Mouse (Mus musculus) limb, embryonic 13.5 days (tissue): ENCODE data around the gene Jmjd1c. TPM values are rescaled to one million over a fixed set of nuclear protein-coding genes. Genes with fewer than 3 reads are reported as not detected.

ENCODE experiments used
- ATAC-seq: fragments of 200-750 bp; cut with Nextera tagmentation; 2 replicates; pipeline ENCODE4 v1.8.0; 2017; ENCODE audit warnings: low read depth, moderate number of reproducible peaks, moderate TSS enrichment; ENCODE audit not compliant: low FRiP score
- H3K27ac ChIP-seq: fragments of 300-500 bp; sonication (generic); 2 replicates; pipeline ENCODE4 v1.5.1; 2015; ENCODE audit warnings: inconsistent platforms, mild to moderate bottlenecking, moderate library complexity
- H3K27me3 ChIP-seq: fragments of 300-500 bp; sonication (generic); 2 replicates; pipeline ENCODE4 v1.6.1; 2015; ENCODE audit warnings: mild to moderate bottlenecking, inconsistent platforms
- H3K36me3 ChIP-seq: fragments of 300-500 bp; sonication (generic); 2 replicates; pipeline ENCODE4 v1.6.1; 2015; ENCODE audit warnings: inconsistent platforms, mild to moderate bottlenecking, moderate library complexity
- H3K4me1 ChIP-seq: fragments of 300-500 bp; sonication (generic); 2 replicates; pipeline ENCODE4 v1.6.1; 2015; ENCODE audit warnings: inconsistent platforms
- H3K4me2 ChIP-seq: fragments of 300-500 bp; sonication (generic); replicated peaks from 2 replicates; pipeline ENCODE4 v1.6.1; 2015; ENCODE audit warnings: inconsistent platforms, mild to moderate bottlenecking, moderate library complexity
- H3K4me3 ChIP-seq: fragments of 300-500 bp; sonication (generic); 2 replicates; pipeline ENCODE4 v1.5.1; 2015; ENCODE audit warnings: moderate library complexity, mild to moderate bottlenecking, inconsistent platforms
- H3K9ac ChIP-seq: fragments of 300-500 bp; sonication (generic); 2 replicates; pipeline ENCODE4 v1.6.1; 2015; ENCODE audit warnings: mild to moderate bottlenecking, inconsistent platforms
- H3K9me3 ChIP-seq: fragments of 300-500 bp; sonication (generic); 2 replicates; pipeline ENCODE4 v1.6.1; 2016; ENCODE audit warnings: inconsistent platforms
- WGBS: fragments of 180-500 bp; shearing (Covaris S2); methylation state at CpG from one replicate; pipeline ENCODE4 v1.1.7; 2015; 5-methylcytosine and 5-hydroxymethylcytosine counted together
- polyA plus RNA-seq: library from polyadenylated mRNA; unstranded; fragments of >200 nt; fragmentation: Nextera tagmentation; extraction: Ambion mirVana; gene quantifications from 2 replicates; pipeline ENCODE4 v1.2.1, GENCODE M21; 2015

Jmjd1c gene
- polyA plus RNA-seq, 1 experiment from 2014 or later = 47.3 TPM

GRCm38 (mm10) chr10:67058297-67058696, 37.6 kb upstream of the Jmjd1c start:
- Histone ChIP-seq H3K9ac (no peak overlapping the region), H3K4me3 (no peak overlapping the region), H3K9me3 (no peaks in the 10 kb centered on the region), H3K4me2 (0 out of 2 replicates have a peak overlapping the region, but pooled peaks have one; percentile 3), H3K36me3 (no peaks in the 10 kb centered on the region), H3K27me3 (no peaks in the 10 kb centered on the region), H3K4me1 (peaks cover 65% of the 10 kb centered on the region), H3K27ac (peak overlapping the region; percentile 35; the same call in 1 of the 2 replicates)
- WGBS = 56% methylated on average over 7 of the region's 7 CpGs
- no peak for ATAC-seq

- Histone ChIP-seq H3K4me1 (peaks cover 62% of the 10 kb centered on the region), H3K9me3 (no peaks in the 10 kb centered on the region), H3K27me3 (no peaks in the 10 kb centered on the region), H3K4me2 (0 out of 2 replicates have a peak overlapping the region, but pooled peaks have one; percentile 3), H3K27ac (peak overlapping the region; percentile 35; the same call in 1 of the 2 replicates), H3K4me3 (no peak overlapping the region), H3K36me3 (no peaks in the 10 kb centered on the region), H3K9ac (no peak overlapping the region)
- ATAC-seq = peak; percentile 55; the same call in 1 of the 2 replicates
- 36% methylated on average over 6 of the region's 6 CpGs for WGBS
Observed at GRCm38 (mm10) chr10:67058702-67059101, 37.2 kb upstream of the Jmjd1c start.

- Histone ChIP-seq H3K4me2 (peak overlapping the region; percentile 42), H3K9me3 (no peaks in the 10 kb centered on the region), H3K27ac (peak overlapping the region; percentile 70), H3K4me1 (peaks cover 57% of the 10 kb centered on the region), H3K4me3 (no peak overlapping the region), H3K9ac (no peak overlapping the region), H3K27me3 (no peaks in the 10 kb centered on the region), H3K36me3 (no peaks in the 10 kb centered on the region)
- ATAC-seq = no peak
- 54% methylated on average over 10 of the region's 10 CpGs for WGBS
Observed at GRCm38 (mm10) chr10:67061367-67061801, 34.5 kb upstream of the Jmjd1c start.

DNA sequence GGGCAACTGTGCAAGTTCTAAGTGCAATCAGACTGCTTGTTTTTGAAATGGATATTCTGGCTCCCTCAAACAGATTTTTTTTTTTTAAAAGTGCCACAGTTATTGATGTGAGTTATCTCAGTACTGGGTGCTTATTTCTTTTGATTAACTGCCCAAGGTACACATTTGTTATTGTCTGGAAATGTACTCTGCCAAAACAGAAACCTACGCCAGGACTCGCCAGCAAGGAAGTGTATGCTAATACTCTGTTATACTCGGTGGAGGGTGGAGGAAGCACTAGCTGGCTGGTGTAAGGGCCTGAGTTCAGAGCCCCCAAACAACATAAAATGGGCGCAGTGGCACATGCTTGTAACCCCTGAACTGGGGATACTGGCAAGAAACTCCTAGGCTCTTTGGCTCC, 34.1 kb upstream of the Jmjd1c start:
- Histone ChIP-seq H3K4me1 (peaks cover 55% of the 10 kb centered on the region), H3K9me3 (no peaks in the 10 kb centered on the region), H3K36me3 (no peaks in the 10 kb centered on the region), H3K27ac (peak overlapping the region; percentile 70; the same call in 1 of the 2 replicates), H3K4me3 (no peak overlapping the region), H3K4me2 (peak overlapping the region; percentile 42), H3K9ac (no peak overlapping the region), H3K27me3 (no peaks in the 10 kb centered on the region)
- ATAC-seq = no peak
- WGBS = 61% methylated on average over 4 of the region's 4 CpGs

GRCm38 (mm10) chr10:67065277-67065887, 30.5 kb upstream of the Jmjd1c start:
- Histone ChIP-seq H3K4me1 (peaks cover 29% of the 10 kb centered on the region), H3K36me3 (no peaks in the 10 kb centered on the region), H3K9ac (no peak overlapping the region), H3K27ac (no peak overlapping the region), H3K4me2 (no peak overlapping the region), H3K27me3 (no peaks in the 10 kb centered on the region), H3K9me3 (no peaks in the 10 kb centered on the region), H3K4me3 (no peak overlapping the region)
- WGBS = 73% methylated on average over 7 of the region's 7 CpGs
- ATAC-seq = no peak

DNA sequence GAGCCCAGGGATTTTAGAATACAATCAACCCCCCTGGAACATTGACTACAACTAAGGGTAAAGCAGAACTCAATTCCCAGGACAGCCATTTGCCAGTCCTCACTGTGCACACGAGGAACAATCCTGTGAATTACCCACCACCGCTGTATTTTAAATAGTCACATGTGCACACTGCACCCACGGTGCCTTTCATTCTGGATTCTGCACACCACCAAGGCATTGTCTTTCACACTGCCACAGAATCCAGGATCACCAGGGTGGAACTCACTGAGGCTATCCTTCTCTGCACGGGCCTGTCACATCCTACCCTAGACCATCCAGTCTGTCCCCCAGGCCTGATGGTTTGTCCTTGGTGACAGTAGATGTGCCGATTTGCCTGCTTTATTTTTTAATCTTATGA, 30.0 kb upstream of the Jmjd1c start:
- no peaks in the 10 kb centered on the region for H3K9me3 ChIP-seq
- no peaks in the 10 kb centered on the region for H3K36me3 ChIP-seq
- WGBS = 65% methylated on average over 5 of the region's 5 CpGs
- no peak overlapping the region for H3K27ac ChIP-seq
- H3K4me1 ChIP-seq = peaks cover 25% of the 10 kb centered on the region
- H3K27me3 ChIP-seq = no peaks in the 10 kb centered on the region
- no peak overlapping the region for H3K9ac ChIP-seq
- ATAC-seq = no peak
- no peak overlapping the region for H3K4me2 ChIP-seq
- no peak overlapping the region for H3K4me3 ChIP-seq

DNA sequence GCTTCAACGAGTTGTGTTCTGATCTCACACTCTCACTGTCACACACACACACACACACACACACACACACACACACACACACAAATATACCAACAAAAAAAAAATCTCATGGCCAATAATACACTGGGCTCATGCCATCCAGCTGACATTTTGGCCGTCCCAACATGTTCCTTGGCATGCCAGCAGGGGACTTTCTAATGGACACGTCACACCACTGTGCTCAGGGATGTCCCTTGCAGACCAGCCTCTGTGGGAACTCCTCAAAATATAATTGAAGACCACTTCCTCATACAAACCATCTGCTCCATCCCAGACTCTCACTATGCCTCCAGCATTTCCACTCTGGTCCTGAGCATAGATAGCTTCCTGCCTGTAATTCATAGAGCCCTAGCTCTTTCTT, 29.5 kb upstream of the Jmjd1c start:
- H3K36me3 ChIP-seq = no peaks in the 10 kb centered on the region
- H3K9me3 ChIP-seq = no peaks in the 10 kb centered on the region
- H3K27me3 ChIP-seq = no peaks in the 10 kb centered on the region
- no peak overlapping the region for H3K27ac ChIP-seq
- no peak overlapping the region for H3K9ac ChIP-seq
- no peak for ATAC-seq
- no peak overlapping the region for H3K4me3 ChIP-seq
- H3K4me1 ChIP-seq = peaks cover 21% of the 10 kb centered on the region
- 76% methylated on average over 3 of the region's 3 CpGs for WGBS
- no peak overlapping the region for H3K4me2 ChIP-seq

DNA sequence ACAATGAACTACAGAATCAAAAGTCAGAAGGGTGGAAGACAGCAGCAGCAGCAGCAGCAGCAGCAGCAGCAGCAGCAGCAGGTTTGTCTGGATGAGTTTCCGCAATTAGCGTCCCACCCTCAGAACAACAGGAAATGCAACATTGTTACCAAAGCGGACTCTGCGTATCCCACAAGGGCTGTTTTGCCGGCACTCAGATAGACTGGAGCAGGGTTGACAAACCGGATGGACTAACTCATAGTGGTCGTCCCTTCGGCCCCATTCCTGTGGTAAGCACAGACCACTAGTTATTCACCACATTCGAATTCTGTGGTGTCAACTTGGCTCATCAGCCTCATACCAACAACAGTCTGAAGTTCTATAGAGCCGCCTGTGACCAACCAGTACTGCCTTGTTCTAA, 26.9 kb upstream of the Jmjd1c start:
- WGBS = 86% methylated on average over 10 of the region's 10 CpGs

DNA sequence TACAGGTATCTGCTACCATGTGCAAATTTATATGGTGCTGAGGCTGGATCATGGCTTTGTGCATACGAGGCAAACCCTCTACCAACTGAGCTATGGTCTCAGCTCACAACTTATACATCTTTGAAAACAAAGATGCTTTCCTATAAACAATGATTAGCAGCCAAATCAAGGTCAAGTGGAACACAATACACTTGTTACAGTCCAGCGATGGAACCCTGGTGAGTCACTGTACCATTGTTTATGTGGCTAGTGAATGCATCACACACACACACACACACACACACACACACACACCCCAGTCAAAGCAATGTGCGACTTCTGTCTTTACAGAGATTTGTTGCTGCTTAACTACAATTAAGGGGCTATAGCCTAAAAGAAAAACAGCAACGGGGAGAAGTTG, 24.5 kb upstream of the Jmjd1c start:
- Histone ChIP-seq H3K27ac (no peak overlapping the region), H3K36me3 (no peaks in the 10 kb centered on the region), H3K9ac (no peak overlapping the region), H3K27me3 (no peaks in the 10 kb centered on the region), H3K9me3 (no peaks in the 10 kb centered on the region), H3K4me1 (peaks cover 12% of the 10 kb centered on the region), H3K4me3 (no peak overlapping the region), H3K4me2 (no peak overlapping the region)
- ATAC-seq = no peak
- WGBS = 91% methylated on average over 4 of the region's 4 CpGs

More for the DNA sequence above, 26.9 kb upstream of the Jmjd1c start:
- no peaks in the 10 kb centered on the region for H3K9me3 ChIP-seq
- no peak overlapping the region for H3K27ac ChIP-seq
- no peak overlapping the region for H3K4me3 ChIP-seq
- H3K36me3 ChIP-seq = no peaks in the 10 kb centered on the region
- peaks cover 18% of the 10 kb centered on the region for H3K4me1 ChIP-seq
- no peak overlapping the region for H3K4me2 ChIP-seq
- no peak overlapping the region for H3K9ac ChIP-seq
- H3K27me3 ChIP-seq = no peaks in the 10 kb centered on the region
- no peak for ATAC-seq

GRCm38 (mm10) chr10:67071884-67072283, 24.0 kb upstream of the Jmjd1c start:
- Histone ChIP-seq H3K4me1 (peaks cover 14% of the 10 kb centered on the region), H3K4me2 (no peak overlapping the region), H3K27ac (no peak overlapping the region), H3K36me3 (no peaks in the 10 kb centered on the region), H3K27me3 (no peaks in the 10 kb centered on the region), H3K9me3 (no peaks in the 10 kb centered on the region), H3K4me3 (no peak overlapping the region), H3K9ac (no peak overlapping the region)
- WGBS = 81% methylated on average over 5 of the region's 5 CpGs
- ATAC-seq = no peak

DNA sequence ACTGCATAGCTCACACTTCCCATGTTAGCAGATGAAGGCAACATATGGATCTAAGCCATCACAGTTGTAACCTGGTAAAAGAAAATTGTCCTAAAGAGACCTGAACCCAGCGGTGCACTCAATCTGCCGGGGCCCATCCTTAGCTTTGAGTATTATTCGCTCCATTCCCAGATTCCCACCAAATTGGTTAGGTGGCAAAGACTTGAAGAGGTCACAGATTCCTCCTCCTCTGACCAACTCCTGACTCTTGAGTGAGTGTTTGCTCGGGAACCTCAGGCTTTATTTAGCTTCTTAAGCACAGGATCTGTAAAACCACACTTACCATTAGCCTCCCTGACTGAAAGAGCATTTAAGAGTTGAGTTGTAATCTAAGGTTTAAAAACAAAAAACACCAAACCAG, 23.3 kb upstream of the Jmjd1c start:
- Histone ChIP-seq H3K27ac (no peak overlapping the region), H3K4me2 (no peak overlapping the region)
- ATAC-seq = no peak

GRCm38 (mm10) chr10:67073577-67073976, 22.3 kb upstream of the Jmjd1c start:
- H3K4me1 ChIP-seq = peaks cover 15% of the 10 kb centered on the region
- H3K27ac ChIP-seq = no peak overlapping the region
- H3K27me3 ChIP-seq = no peaks in the 10 kb centered on the region
- H3K4me2 ChIP-seq = no peak overlapping the region
- ATAC-seq = no peak
- H3K9ac ChIP-seq = no peak overlapping the region
- 92% methylated on average over 8 of the region's 8 CpGs for WGBS
- no peaks in the 10 kb centered on the region for H3K36me3 ChIP-seq
- no peak overlapping the region for H3K4me3 ChIP-seq
- H3K9me3 ChIP-seq = no peaks in the 10 kb centered on the region

More for the DNA sequence above, 23.3 kb upstream of the Jmjd1c start:
- Histone ChIP-seq H3K36me3 (no peaks in the 10 kb centered on the region), H3K4me3 (no peak overlapping the region), H3K9me3 (no peaks in the 10 kb centered on the region), H3K9ac (no peak overlapping the region), H3K4me1 (peaks cover 15% of the 10 kb centered on the region), H3K27me3 (no peaks in the 10 kb centered on the region)
- 82% methylated on average over 4 of the region's 4 CpGs for WGBS
